Comparison of ENCODE assay signal across 9 mouse cellular contexts in the genomic region with DNA sequence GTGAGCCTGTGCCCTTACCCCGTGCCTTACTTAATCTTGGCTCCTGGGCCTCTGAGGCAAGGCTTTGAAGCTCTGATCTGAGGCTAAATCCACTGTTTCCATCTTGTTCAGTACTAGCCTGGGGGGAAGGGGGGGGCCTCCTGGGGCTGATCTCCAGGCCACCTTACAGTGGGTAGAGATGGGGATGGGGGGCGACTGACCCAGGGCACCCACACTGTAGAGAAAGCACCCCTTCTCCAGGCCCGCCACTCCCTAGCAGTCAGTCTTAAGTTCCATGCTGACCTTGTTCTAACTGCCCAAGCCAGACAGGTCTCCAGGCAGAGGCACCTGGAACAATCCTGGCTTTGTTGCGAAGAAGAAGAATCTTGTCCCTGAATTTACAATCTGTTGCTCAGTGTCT. TPM values are rescaled to one million over a fixed set of nuclear protein-coding genes. Genes with fewer than 3 reads are reported as not detected.
A peak's percentile ranks its signal among the peaks of the same experiment; 100 is the strongest.
DNase-seq lines count a peak whose midpoint lies in the region; ATAC-seq and TF ChIP-seq lines count a peak whose summit lies in the region.
"Had no signal": no experiment of that assay in that cellular context is flagged by ENCODE, and none has a peak within 500 bp of the region (broad histone marks: within the 10 kb centered on the region; RNA-seq: fewer than 3 reads in every experiment).

No protein-coding gene starts in this region.

- no peak for TF ChIP-seq CTCF in hindbrain, postnatal 0 days (IDR thresholded peaks at IDR 0.05; ENCODE audit: low read depth)
- TF ChIP-seq CTCF in layer of hippocampus, adult 2 months (conservative IDR thresholded peaks at IDR 0.05), result no peak

- 49% methylated on average over 4 of the region's 4 CpGs for WGBS in heart, embryonic 15.5 days
- WGBS in embryonic facial prominence, embryonic 11.5 days, result 32% methylated on average over 4 of the region's 4 CpGs
- 50% methylated on average over 4 of the region's 4 CpGs for WGBS in hindbrain, postnatal 0 days
- WGBS in midbrain, embryonic 13.5 days, result 20% methylated on average over 3 of the region's 4 CpGs

- DNase-seq in heart, postnatal 25 days (ENCODE audit: low spot score), result no peak
- no peak for DNase-seq in embryonic facial prominence, embryonic 11.5 days (ENCODE audit: low spot score)
- no peak for DNase-seq in hindbrain, postnatal 0 days (ENCODE audit: low spot score)
- DNase-seq in embryo, embryonic 11 days, result no peak
- DNase-seq in thymus, postnatal 25 days, result no peak
- DNase-seq in layer of hippocampus, adult 2 months (ENCODE audit: low spot score in 2 of 2), result no peak
- DNase-seq: adrenal gland, postnatal 14 days had no signal

- intact Hi-C loops in heart, postnatal 25 days (cut with DNase I), result no loop called here

- peak overlapping the region; percentile 73 for H3K4me2 ChIP-seq in heart, embryonic 15.5 days
- peak overlapping the region; percentile 75 for H3K4me2 ChIP-seq in embryonic facial prominence, embryonic 11.5 days (ENCODE audit: low read depth, low read length)
- peak overlapping the region; percentile 64 for H3K4me2 ChIP-seq in hindbrain, postnatal 0 days (ENCODE audit: low read depth, low read length)
- H3K4me2 ChIP-seq in midbrain, embryonic 13.5 days (replicated peaks), result peak overlapping the region; percentile 68

- peaks cover 36% of the 10 kb centered on the region for H3K27me3 ChIP-seq in heart, embryonic 15.5 days
- H3K27me3 ChIP-seq in embryonic facial prominence, embryonic 11.5 days (ENCODE audit: control insufficient read depth, insufficient read depth, low read length), result peaks cover 20% of the 10 kb centered on the region
- peaks cover 14% of the 10 kb centered on the region for H3K27me3 ChIP-seq in hindbrain, postnatal 0 days (ENCODE audit: insufficient read depth, low read length)
- peaks cover 24% of the 10 kb centered on the region for H3K27me3 ChIP-seq in midbrain, embryonic 13.5 days

- no peaks in the 10 kb centered on the region for H3K36me3 ChIP-seq in heart, embryonic 15.5 days
- H3K36me3 ChIP-seq in embryonic facial prominence, embryonic 11.5 days (replicated peaks; ENCODE audit: control insufficient read depth, insufficient read depth, low read depth, low read length), result no peaks in the 10 kb centered on the region
- H3K36me3 ChIP-seq in hindbrain, postnatal 0 days (ENCODE audit: insufficient read depth, low read length), result no peaks in the 10 kb centered on the region
- H3K36me3 ChIP-seq in midbrain, embryonic 13.5 days, result no peaks in the 10 kb centered on the region

- ATAC-seq in heart, embryonic 15.5 days (replicated peaks; ENCODE audit: insufficient number of reproducible peaks, insufficient read depth, low FRiP score, low read depth), result no peak
- ATAC-seq in embryonic facial prominence, embryonic 11.5 days (replicated peaks; ENCODE audit: insufficient number of reproducible peaks, low FRiP score, low TSS enrichment, low read depth), result 0 out of 2 replicates have a peak, but pooled peaks have one; percentile 60
- ATAC-seq in hindbrain, postnatal 0 days, result peak; percentile 51; the same call in 1 of the 2 replicates
- peak; percentile 57 for ATAC-seq in midbrain, embryonic 13.5 days

- no peak overlapping the region for H3K27ac ChIP-seq in heart, embryonic 15.5 days
- no peak overlapping the region for H3K27ac ChIP-seq in embryonic facial prominence, embryonic 11.5 days (replicated peaks; ENCODE audit: low read depth, low read length)
- H3K27ac ChIP-seq in hindbrain, postnatal 0 days, result no peak overlapping the region
- no peak overlapping the region for H3K27ac ChIP-seq in midbrain, embryonic 13.5 days
- H3K27ac ChIP-seq in layer of hippocampus, adult 2 months, result no peak overlapping the region

- peak overlapping the region; percentile 37 for H3K4me3 ChIP-seq in heart, embryonic 15.5 days
- no peak overlapping the region; the same call in 1 of the 2 replicates for H3K4me3 ChIP-seq in embryonic facial prominence, embryonic 11.5 days (ENCODE audit: low read depth, low read length)
- H3K4me3 ChIP-seq in hindbrain, postnatal 0 days (ENCODE audit: low read length), result peak overlapping the region; percentile 36
- H3K4me3 ChIP-seq in midbrain, embryonic 13.5 days (replicated peaks), result peak overlapping the region; percentile 40
- H3K4me3 ChIP-seq in layer of hippocampus, adult 2 months, result no peak overlapping the region

- H3K9me3 ChIP-seq in heart, embryonic 15.5 days (replicated peaks), result no peaks in the 10 kb centered on the region
- H3K9me3 ChIP-seq in embryonic facial prominence, embryonic 11.5 days (replicated peaks; ENCODE audit: control insufficient read depth, low read length), result no peaks in the 10 kb centered on the region
- no peaks in the 10 kb centered on the region for H3K9me3 ChIP-seq in hindbrain, postnatal 0 days (ENCODE audit: low read length)
- H3K9me3 ChIP-seq in midbrain, embryonic 13.5 days, result no peaks in the 10 kb centered on the region

- no peak overlapping the region for H3K9ac ChIP-seq in heart, embryonic 15.5 days
- H3K9ac ChIP-seq in embryonic facial prominence, embryonic 11.5 days (replicated peaks; ENCODE audit: low read length), result no peak overlapping the region
- H3K9ac ChIP-seq in hindbrain, postnatal 0 days (replicated peaks; ENCODE audit: low read length), result peak overlapping the region; percentile 37; the same call in 1 of the 2 replicates
- peak overlapping the region; percentile 56 for H3K9ac ChIP-seq in midbrain, embryonic 13.5 days (replicated peaks)

- H3K4me1 ChIP-seq in heart, embryonic 15.5 days (replicated peaks), result peaks cover 5% of the 10 kb centered on the region
- 0 out of 2 replicates have a peak, but pooled peaks cover 3% of the 10 kb centered on the region for H3K4me1 ChIP-seq in embryonic facial prominence, embryonic 11.5 days (ENCODE audit: control insufficient read depth, insufficient read depth, low read length)
- H3K4me1 ChIP-seq in hindbrain, postnatal 0 days (ENCODE audit: insufficient read depth, low read length), result no peaks in the 10 kb centered on the region
- H3K4me1 ChIP-seq in midbrain, embryonic 13.5 days (replicated peaks), result peaks cover 10% of the 10 kb centered on the region

RNA-seq across cellular contexts. Expression of a gene that starts 10.7 kb away (rescaled TPM):
- 0.29 and 0.89 TPM in 2 replicates for polyA plus RNA-seq in heart, embryonic 15.5 days (2015; fragmentation: Nextera tagmentation; extraction: Ambion mirVana)
- total RNA-seq in heart, postnatal 25 days (2021), result under 1 TPM; 0.05 to 0.36 TPM
- 0.14 TPM in 1 of 2 replicates, not detected in the other for polyA plus RNA-seq in embryonic facial prominence, embryonic 11.5 days (2014; fragmentation: Nextera tagmentation; extraction: Ambion mirVana)
- total RNA-seq in hindbrain, postnatal 0 days (2014; rRNA removed), result 0.07 and 0.68 TPM in 2 replicates
- 0.16 and 0.29 TPM in 2 replicates for polyA plus RNA-seq in hindbrain, postnatal 0 days (2015; fragmentation: Nextera tagmentation; extraction: Ambion mirVana)
- polyA plus RNA-seq in midbrain, embryonic 13.5 days (2015; fragmentation: Nextera tagmentation; extraction: Ambion mirVana), result 0.04 TPM in 1 of 2 replicates, not detected in the other
- total RNA-seq in layer of hippocampus, adult 2 months (2021), result not detected

Comparison
In these comparisons a context has a peak if more than half of its experiments do, and no peak if none do; other contexts are left out.
1. H3K4me3 ChIP-seq: peak in heart, embryonic 15.5 days (single experiment), hindbrain, postnatal 0 days (single experiment) and midbrain, embryonic 13.5 days (single experiment); none in embryonic facial prominence, embryonic 11.5 days (single experiment) and layer of hippocampus, adult 2 months (single experiment).
2. H3K9ac ChIP-seq: peak in hindbrain, postnatal 0 days (single experiment) and midbrain, embryonic 13.5 days (single experiment); none in heart, embryonic 15.5 days (single experiment) and embryonic facial prominence, embryonic 11.5 days (single experiment).
3. Peak in every context shown above with its lines, with median percentiles within 50 percentile points of each other: H3K4me2 ChIP-seq.